7 mouse cellular contexts compared by ENCODE assay signal in the genomic region with DNA sequence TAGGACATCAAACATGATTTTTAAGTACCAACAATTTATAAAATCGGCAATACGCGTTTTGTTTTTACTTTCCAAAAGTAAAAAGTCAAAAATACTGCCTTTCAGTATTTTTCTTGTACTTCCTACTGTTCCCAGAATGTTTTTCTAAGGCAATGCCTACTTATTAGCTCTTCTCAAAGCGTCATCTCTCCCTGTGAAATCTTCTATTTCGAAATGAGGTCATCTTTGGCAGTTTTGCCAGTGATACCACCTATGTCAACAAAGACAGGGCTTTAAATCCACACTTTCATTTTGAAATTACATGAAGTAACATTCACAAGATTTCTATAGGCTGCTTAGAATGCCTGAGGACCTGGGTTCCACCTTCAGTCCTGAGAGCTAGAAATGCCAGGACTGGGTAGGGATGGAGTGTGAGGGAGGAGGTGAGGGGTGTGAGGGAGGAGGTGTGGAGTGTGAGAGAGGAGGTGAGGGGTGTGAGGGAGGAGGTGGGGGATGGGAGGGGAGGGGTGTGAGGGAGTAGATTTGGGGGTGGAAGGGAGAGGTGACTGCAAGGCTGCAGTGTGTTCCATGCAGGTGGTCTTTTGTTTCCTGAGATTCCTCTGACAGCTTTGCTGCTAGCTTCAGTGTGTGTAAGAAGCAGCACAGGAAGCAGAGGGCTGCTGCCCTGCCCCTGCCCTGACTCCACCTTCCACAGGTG.
A peak's percentile ranks its signal among the peaks of the same experiment; 100 is the strongest.
DNase-seq lines count a peak whose midpoint lies in the region; ATAC-seq lines count a peak whose summit lies in the region.

No protein-coding gene starts in this region.

- intact Hi-C loops in left cerebral cortex, postnatal 36 days (cut with DNase I), result no loop called here

- DNase-seq in 416B (ENCODE audit: low read depth) (peak; percentile 17), MN1 (ENCODE audit: low spot score) (peak; percentile 14)
- DNase-seq in adrenal gland, adult 8-10 months, result no peak
- DNase-seq in left cerebral cortex, postnatal 36 days (ENCODE audit: low spot score in 2 of 2), result no peak
- DNase-seq in testis, postnatal 10 days (ENCODE audit: low spot score), result no peak

- ATAC-seq in hematopoietic stem cell, adult 5-6 weeks (replicated peaks in 1 of 2; ENCODE audit: insufficient read depth in 1 of 2, low FRiP score in 2 of 2, low TSS enrichment in 1 of 2, low read depth in 1 of 2, poor library complexity in 2 of 2, severe bottlenecking in 2 of 2), result peak; percentile 71 to 77; a peak in 2 of 4 replicates
- ATAC-seq in megakaryocyte-erythroid progenitor cell, adult 5-6 weeks (replicated peaks; ENCODE audit: low FRiP score, low TSS enrichment, poor library complexity, severe bottlenecking), result peak; percentile 70

Comparison
In these comparisons a context has a peak if more than half of its experiments do, and no peak if none do; other contexts are left out.
1. DNase-seq: peak in 416B (single experiment) and MN1 (single experiment); none in adrenal gland, adult 8-10 months (single experiment), left cerebral cortex, postnatal 36 days (0 of 2) and testis, postnatal 10 days (single experiment).